Mouse (Mus musculus) stomach, postnatal 0 days (tissue): ENCODE results near the gene Trim28. TPM values are rescaled to one million over a fixed set of nuclear protein-coding genes. Genes with fewer than 3 reads are reported as not detected.

Experiments used
- ATAC-seq: fragments of 200-750 bp; cut with Nextera tagmentation; 2 replicates; pipeline ENCODE4 v1.8.0; 2017; ENCODE audit not compliant: low FRiP score, low TSS enrichment
- DNase-seq: peaks from one replicate; pipeline ENCODE4 v3.0.0-alpha.2; 2016; ENCODE audit warnings: low spot score
- H3K27ac ChIP-seq: fragments of 300-500 bp; sonication (generic); replicated peaks from 2 replicates; pipeline ENCODE4 v1.5.1; 2014; ENCODE audit warnings: mild to moderate bottlenecking, control low read depth
- H3K27me3 ChIP-seq: fragments of 300-500 bp; sonication (generic); 2 replicates; pipeline ENCODE4 v1.6.1; 2014; ENCODE audit warnings: low read length; ENCODE audit not compliant: control insufficient read depth, insufficient read depth
- H3K36me3 ChIP-seq: fragments of 300-500 bp; sonication (generic); 2 replicates; pipeline ENCODE4 v1.6.1; 2014; ENCODE audit warnings: low read length, mixed read lengths; ENCODE audit not compliant: control insufficient read depth, insufficient read depth
- H3K4me1 ChIP-seq: fragments of 300-500 bp; sonication (generic); replicated peaks from 2 replicates; pipeline ENCODE4 v1.6.1; 2014; ENCODE audit warnings: antibody characterized with exemption; ENCODE audit not compliant: control insufficient read depth, insufficient read depth
- H3K4me2 ChIP-seq: fragments of 300-500 bp; sonication (generic); replicated peaks from 2 replicates; pipeline ENCODE4 v1.6.1; 2014; ENCODE audit warnings: low read depth, mild to moderate bottlenecking, control low read depth, moderate library complexity
- H3K4me3 ChIP-seq: fragments of 300-500 bp; sonication (generic); 2 replicates; pipeline ENCODE4 v1.5.1; 2014; ENCODE audit warnings: low read depth, low read length, control low read depth
- H3K9ac ChIP-seq: fragments of 300-500 bp; sonication (generic); 2 replicates; pipeline ENCODE4 v1.6.1; 2014; ENCODE audit warnings: mild to moderate bottlenecking, low read length, control low read depth, mixed read lengths
- H3K9me3 ChIP-seq: fragments of 300-500 bp; sonication (generic); 2 replicates; pipeline ENCODE4 v1.6.1; 2016; ENCODE audit warnings: low read length; ENCODE audit not compliant: control insufficient read depth
- CTCF ChIP-seq: IDR thresholded peaks from 2 replicates; pipeline ENCODE4 v1.5.1; 2016; ENCODE audit warnings: antibody characterized with exemption, low read depth, mild to moderate bottlenecking, moderate library complexity
- EP300 ChIP-seq: optimal IDR thresholded peaks from 2 replicates; pipeline ENCODE3; 2016; ENCODE audit warnings: antibody characterized with exemption
- WGBS: fragments of 180-500 bp; shearing (Covaris S2); extraction: QIAGEN DNeasy Blood & Tissue Kit; methylation state at CpG from one replicate; pipeline ENCODE4 v1.1.7; 2014; 5-methylcytosine and 5-hydroxymethylcytosine counted together
- polyA plus RNA-seq: library from polyadenylated mRNA; unstranded; fragments of >200 nt; fragmentation: Nextera tagmentation; extraction: Ambion mirVana; gene quantifications from 2 replicates; pipeline ENCODE4 v1.2.1, GENCODE M21; 2015

Gene Trim28
- polyA plus RNA-seq, 1 experiment from 2014 or later: 93.7 TPM

- H3K27ac ChIP-seq: peak within 1 kb of the TSS; percentile 93
- H3K9me3 ChIP-seq: no peaks in the 10 kb centered on the region
- H3K4me3 ChIP-seq: peak within 1 kb of the TSS; percentile 75
- WGBS: 8% methylated on average over 26 of the region's 26 CpGs
- TF ChIP-seq CTCF (no peak), EP300 (peak; percentile 3)
- ATAC-seq: no peak
- no peaks in the 10 kb centered on the region for H3K4me1 ChIP-seq
- peaks cover 8% of the 10 kb centered on the region for H3K36me3 ChIP-seq
- peak within 1 kb of the TSS; percentile 83 for H3K9ac ChIP-seq
- H3K27me3 ChIP-seq: no peaks in the 10 kb centered on the region
- H3K4me2 ChIP-seq: peak within 1 kb of the TSS; percentile 87
- DNase-seq: no peak
Measured at GRCm38 (mm10) chr7:13010005-13010908, 11.3 kb downstream of the Trim28 start, which contains the start of gene Zbtb45. Zbtb45 (minus strand) TSS chr7:13010034.

- no peak overlapping the region for H3K4me3 ChIP-seq
Measured at GRCm38 (mm10) chr7:13013671-13014070, 14.8 kb downstream of the Trim28 start.

GRCm38 (mm10) chr7:13014275-13014839 is 15.4 kb downstream of the Trim28 start:
- H3K4me3 ChIP-seq: no peak overlapping the region
- no peak for ATAC-seq
- TF ChIP-seq EP300 (no peak), CTCF (no peak)
- H3K36me3 ChIP-seq: no peaks in the 10 kb centered on the region
- WGBS: 41% methylated on average over 6 of the region's 6 CpGs
- no peak overlapping the region for H3K27ac ChIP-seq
- H3K27me3 ChIP-seq: no peaks in the 10 kb centered on the region
- H3K9me3 ChIP-seq: no peaks in the 10 kb centered on the region
- H3K4me2 ChIP-seq: no peak overlapping the region
- no peak overlapping the region for H3K9ac ChIP-seq
- no peak for DNase-seq
- no peaks in the 10 kb centered on the region for H3K4me1 ChIP-seq

More at GRCm38 (mm10) chr7:13013671-13014070, 14.8 kb downstream of the Trim28 start:
- H3K4me2 ChIP-seq: no peak overlapping the region
- no peak overlapping the region for H3K27ac ChIP-seq
- H3K27me3 ChIP-seq: no peaks in the 10 kb centered on the region
- DNase-seq (no peak), ATAC-seq (no peak)
- 61% methylated on average over 4 of the region's 4 CpGs for WGBS
- no peaks in the 10 kb centered on the region for H3K36me3 ChIP-seq
- no peaks in the 10 kb centered on the region for H3K4me1 ChIP-seq
- no peaks in the 10 kb centered on the region for H3K9me3 ChIP-seq
- no peak for TF ChIP-seq CTCF
- no peak for TF ChIP-seq EP300
- H3K9ac ChIP-seq: no peak overlapping the region

DNA sequence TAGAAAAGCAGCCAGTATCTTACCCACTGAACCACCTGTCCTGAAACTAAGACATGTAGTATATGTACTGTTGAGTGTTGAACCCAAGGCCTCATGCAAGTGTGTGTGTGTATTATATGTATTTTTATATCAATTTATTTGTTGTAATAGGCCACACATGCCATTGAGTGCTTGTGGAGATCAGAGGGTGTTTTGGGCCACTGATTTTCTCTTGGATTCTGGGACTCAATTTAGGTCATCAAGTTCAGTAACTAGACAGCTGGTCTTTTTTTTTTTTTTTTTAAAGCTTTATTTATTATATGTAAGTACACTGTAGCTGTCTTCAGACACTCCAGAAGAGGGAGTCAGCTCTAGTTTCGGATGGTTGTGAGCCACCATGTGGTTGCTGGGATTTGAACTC is 16.3 kb downstream of the Trim28 start:
- no peak overlapping the region for H3K27ac ChIP-seq
- no peak for TF ChIP-seq EP300
- TF ChIP-seq CTCF: no peak
- ATAC-seq (no peak), DNase-seq (no peak)
- H3K9me3 ChIP-seq: no peaks in the 10 kb centered on the region
- no peak overlapping the region for H3K4me3 ChIP-seq
- H3K27me3 ChIP-seq: no peaks in the 10 kb centered on the region
- H3K9ac ChIP-seq: no peak overlapping the region
- no peak overlapping the region for H3K4me2 ChIP-seq
- 90% methylated on average over 1 of the region's 1 CpGs for WGBS
- no peaks in the 10 kb centered on the region for H3K36me3 ChIP-seq
- H3K4me1 ChIP-seq: no peaks in the 10 kb centered on the region

DNA sequence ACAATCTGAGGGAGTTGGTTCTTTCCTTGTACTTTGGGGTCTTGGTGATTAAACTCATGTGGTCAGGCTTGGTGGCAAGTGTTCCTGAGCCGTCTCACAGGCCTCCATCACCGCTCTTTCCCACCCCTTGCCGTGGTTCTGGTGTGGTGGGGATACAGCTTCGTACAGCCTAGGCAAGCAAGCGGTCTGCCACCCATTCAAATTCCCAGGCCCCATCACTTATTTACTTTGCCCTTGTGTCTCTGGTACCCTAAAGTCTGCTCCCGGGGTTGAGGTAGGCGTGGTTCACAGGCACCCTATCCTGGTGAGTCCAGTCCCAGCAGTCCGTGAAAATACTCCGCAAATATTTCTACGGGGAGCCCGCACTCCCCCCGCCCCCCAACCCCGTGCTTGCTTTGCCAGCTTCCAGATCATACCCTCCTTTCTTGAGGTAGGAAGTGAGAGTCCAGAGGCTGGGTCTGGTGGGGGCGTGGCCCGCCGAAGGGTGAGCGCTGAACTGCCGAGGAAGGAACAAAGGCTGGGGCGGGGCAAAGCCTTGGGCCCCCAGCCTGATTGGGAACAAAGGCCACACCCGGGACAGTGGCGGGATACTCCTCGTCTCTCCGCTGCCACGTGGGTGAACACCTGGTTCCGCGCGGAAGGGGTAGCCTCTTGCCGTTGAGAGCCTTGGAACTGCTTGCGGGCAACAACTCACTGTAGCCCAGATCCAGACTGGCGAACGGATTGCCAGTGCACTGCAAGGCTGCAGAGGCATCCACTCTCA is 24.0 kb downstream of the Trim28 start:
- Histone ChIP-seq H3K36me3 (peaks cover 15% of the 10 kb centered on the region), H3K27me3 (no peaks in the 10 kb centered on the region), H3K4me1 (peaks cover 5% of the 10 kb centered on the region), H3K4me2 (peak overlapping the region; percentile 85), H3K27ac (peak overlapping the region; percentile 99), H3K9me3 (no peaks in the 10 kb centered on the region), H3K4me3 (peak overlapping the region; percentile 92), H3K9ac (peak overlapping the region; percentile 92)
- ATAC-seq: peak; percentile 65
- DNase-seq: peak; percentile 84
- WGBS: 5% methylated on average over 31 of the region's 31 CpGs
- no peak for TF ChIP-seq CTCF
- no peak for TF ChIP-seq EP300
